Mouse (Mus musculus): ENCODE measurements around the gene Prss56. TPM values are rescaled to one million over a fixed set of nuclear protein-coding genes. Genes with fewer than 3 reads are reported as not detected.

The Prss56 gene
- polyA plus RNA-seq (2021; fragmentation: Nextera tagmentation) = 0.74 TPM in 2 replicates
- long read RNA-seq, experiment 1, transcript Prss56-201 (13 exons, 2,180 nt) = major isoform, 13 of 20 reads
- long read RNA-seq, experiment 1, partial matches to known transcripts = 2 of 20 reads
- long read RNA-seq, experiment 1, other reads (novel, unspliced or antisense) = 5 of 20 reads
- long read RNA-seq, experiment 2 = 0 reads

DNA sequence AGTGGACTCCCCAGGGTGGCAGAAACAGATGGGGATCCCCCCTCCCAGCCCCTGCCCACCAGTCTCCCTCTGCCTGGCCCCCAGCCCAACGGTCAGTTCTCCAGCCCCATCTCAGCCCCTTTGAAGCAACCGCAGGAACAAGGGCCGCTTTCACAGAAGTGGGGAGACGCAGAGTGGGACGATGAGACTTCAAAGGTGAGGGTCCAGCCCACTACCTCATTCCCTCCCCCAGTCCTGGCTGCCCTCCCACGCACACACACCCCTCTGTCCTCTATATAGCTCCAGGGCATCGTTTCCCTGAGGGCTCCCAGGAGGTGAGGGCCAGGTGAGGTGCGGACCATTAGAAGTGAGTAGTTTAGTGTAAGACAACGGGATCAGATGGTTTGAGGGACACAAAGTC is at the start of gene Prss56:
Prss56 (plus strand) TSS at position 301 of the 400 bp plus-strand sequence.

DNA sequence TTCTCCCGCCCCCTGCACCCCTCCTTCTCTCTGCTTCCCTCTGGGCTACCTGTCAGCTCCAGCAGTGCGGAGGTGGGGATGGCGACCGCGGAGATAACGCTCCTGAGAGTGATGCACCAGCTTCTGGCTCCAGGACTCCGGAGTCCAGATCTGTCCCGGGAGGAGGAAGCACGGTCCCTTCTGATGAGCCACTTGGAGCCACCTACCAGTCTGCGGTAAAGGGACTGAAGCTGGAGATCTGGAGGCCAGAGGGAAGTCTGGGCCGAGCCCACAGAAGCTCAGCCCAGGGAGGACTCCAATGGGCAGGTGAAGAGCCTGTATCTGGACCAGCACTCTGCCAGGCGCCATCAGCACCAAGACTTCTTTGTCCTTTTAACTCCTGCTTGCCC is 26.9 kb upstream of the Prss56 start, which contains the start of gene Ecel1:
Ecel1 (minus strand) TSS at position 323 of the 389 bp plus-strand sequence.

DNA sequence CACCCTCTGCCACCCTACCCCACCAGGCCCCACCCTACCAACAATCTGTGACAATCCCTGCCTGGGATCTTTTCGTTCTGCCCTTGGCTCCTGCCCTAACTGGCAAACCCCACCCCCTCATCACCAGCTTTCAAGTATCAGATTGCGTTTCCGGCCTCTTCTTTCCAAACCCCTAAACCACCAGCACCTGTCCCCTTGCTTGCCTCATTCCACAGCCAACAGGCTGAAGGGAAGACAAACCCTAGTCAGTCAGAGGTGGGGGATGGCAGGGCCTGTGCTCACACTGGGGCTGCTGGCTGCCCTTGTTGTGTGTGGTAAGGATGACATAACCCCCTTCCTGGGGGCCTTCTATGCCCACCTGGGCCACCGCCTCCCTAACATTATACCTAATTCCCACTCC is 7.3 kb downstream of the Prss56 start, which contains the start of gene Chrnd:
Chrnd (plus strand) TSS at position 179 of the 400 bp plus-strand sequence.

GRCm38 (mm10) chr1:87204465-87204864 is 21.4 kb downstream of the Prss56 start, which contains the start of gene Chrng:
Gene Chrng (plus strand): TSS chr1:87204657.

DNA sequence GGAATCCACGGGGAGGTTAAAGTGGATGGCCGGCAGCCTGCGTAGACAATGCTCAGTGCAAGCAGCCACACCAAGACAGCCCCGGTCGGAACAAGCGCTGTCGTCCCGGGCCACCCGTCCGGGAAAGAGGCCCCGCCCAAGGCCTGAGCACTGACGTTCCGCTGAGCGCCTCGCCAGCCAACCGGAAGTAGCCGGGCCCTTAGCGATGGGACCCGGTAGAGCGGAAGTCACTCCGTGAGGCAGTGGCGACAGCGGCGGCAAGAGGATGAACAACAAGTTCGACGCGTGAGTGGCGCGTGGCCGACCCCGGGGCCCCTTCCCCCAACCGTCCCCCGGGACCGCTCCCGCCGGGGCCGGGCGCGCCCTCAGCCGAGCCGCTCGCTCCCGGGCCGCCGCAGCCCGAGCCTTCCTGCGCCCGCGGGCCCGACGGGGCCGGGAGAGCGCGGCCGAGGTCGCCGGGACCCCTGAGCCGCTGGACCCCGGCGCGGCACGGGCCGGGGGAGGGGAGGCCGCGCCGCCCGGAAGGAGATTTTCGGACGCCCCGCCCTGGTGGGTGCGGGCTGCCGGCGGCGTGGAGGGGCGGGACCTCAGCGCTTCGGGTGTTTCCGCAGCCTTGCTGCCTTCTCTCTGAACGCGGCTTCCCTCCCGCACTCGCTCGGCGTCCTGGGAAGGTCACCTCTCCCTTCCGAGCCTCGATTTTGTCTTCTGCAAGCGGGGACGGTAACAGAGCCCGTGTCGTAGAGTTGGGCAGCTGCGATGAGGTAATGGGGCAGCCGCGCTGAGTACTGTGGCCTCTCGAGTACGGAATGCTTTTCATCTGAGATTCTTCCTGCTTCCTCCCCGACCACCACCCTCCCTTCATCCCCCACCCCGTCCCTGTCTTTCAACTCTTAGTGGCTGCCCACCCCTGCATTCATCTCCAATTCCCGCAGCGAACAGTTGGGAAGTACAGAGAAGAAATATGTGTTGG is 30.9 kb downstream of the Prss56 start, which contains the start of gene Eif4e2:
Eif4e2 (plus strand) TSS at position 180 of the 970 bp plus-strand sequence.

Other genes starting within 250 kb of the Prss56 start
- not detected in 2 replicates for gene Alppl2, start 93.4 kb upstream of the Prss56 start, polyA plus RNA-seq (2021; fragmentation: Nextera tagmentation)
- gene Alpi, start 81.7 kb upstream of the Prss56 start, polyA plus RNA-seq (2021; fragmentation: Nextera tagmentation) = not detected in 2 replicates
- not detected in 2 replicates for gene Akp3, start 58.3 kb upstream of the Prss56 start, polyA plus RNA-seq (2021; fragmentation: Nextera tagmentation)
- gene Ecel1, start 26.8 kb upstream of the Prss56 start, polyA plus RNA-seq (2021; fragmentation: Nextera tagmentation) = 6.9 and 9.6 TPM in 2 replicates
- not detected in 2 replicates for gene Chrnd, start 7.3 kb downstream of the Prss56 start, polyA plus RNA-seq (2021; fragmentation: Nextera tagmentation)
- 0.04 TPM in 1 of 2 replicates, not detected in the other for gene Chrng, start 21.3 kb downstream of the Prss56 start, polyA plus RNA-seq (2021; fragmentation: Nextera tagmentation)
- gene Eif4e2, start 30.6 kb downstream of the Prss56 start, polyA plus RNA-seq (2021; fragmentation: Nextera tagmentation) = 33.1 and 34.1 TPM in 2 replicates
- 16.3 and 22.3 TPM in 2 replicates for gene Efhd1, start 81.0 kb downstream of the Prss56 start, polyA plus RNA-seq (2021; fragmentation: Nextera tagmentation)
- gene Gigyf2, start 143.7 kb downstream of the Prss56 start, polyA plus RNA-seq (2021; fragmentation: Nextera tagmentation) = 21.6 and 28.4 TPM in 2 replicates
- 5.0 and 6.0 TPM in 2 replicates for gene Kcnj13, start 211.4 kb downstream of the Prss56 start, polyA plus RNA-seq (2021; fragmentation: Nextera tagmentation)

Data from left cerebral cortex, adult 6 months (tissue).